Mouse (Mus musculus) cerebellum, adult 18-20 months (tissue): Measurements from ENCODE around the gene Gngt2.
"Not testable (repeated sequence)": the region's sequence is repeated elsewhere in the genome, so short reads cannot be mapped to it uniquely, and the experiment has no call there.

Experiments used
- DNase-seq, 2 experiments: peaks; one replicate each; pipeline ENCODE4 v3.0.0; 2021

The Gngt2 gene

GRCm38 (mm10) chr11:95841498-95841830, 4.4 kb downstream of the Gngt2 start:
- no peak for DNase-seq

- no peak for DNase-seq
Observed at GRCm38 (mm10) chr11:95842074-95842681, 5.2 kb downstream of the Gngt2 start, which contains the start of gene Abi3. Gene Abi3, minus strand, starts transcription at chr11:95842476.

DNA sequence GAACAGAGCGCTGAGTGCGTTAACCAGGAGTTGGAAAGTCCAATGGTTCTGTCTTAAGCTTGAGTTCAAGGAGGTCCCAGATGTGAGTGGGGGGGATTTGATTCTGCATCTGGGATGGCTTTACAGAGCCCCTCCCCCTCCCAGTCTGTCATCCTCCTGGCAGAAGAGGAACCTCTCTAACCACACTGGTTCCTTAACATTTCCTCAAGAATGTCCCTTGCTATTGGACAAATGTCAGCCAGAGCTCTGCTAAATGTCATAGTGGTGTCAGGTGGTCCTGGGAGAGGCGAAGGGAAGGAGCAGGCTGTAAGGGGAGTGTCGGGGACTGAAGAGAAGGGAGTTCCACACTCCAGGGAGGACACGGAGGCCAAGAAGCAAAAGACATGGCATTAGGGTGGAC, 5.9 kb downstream of the Gngt2 start:
- DNase-seq = no peak

DNA sequence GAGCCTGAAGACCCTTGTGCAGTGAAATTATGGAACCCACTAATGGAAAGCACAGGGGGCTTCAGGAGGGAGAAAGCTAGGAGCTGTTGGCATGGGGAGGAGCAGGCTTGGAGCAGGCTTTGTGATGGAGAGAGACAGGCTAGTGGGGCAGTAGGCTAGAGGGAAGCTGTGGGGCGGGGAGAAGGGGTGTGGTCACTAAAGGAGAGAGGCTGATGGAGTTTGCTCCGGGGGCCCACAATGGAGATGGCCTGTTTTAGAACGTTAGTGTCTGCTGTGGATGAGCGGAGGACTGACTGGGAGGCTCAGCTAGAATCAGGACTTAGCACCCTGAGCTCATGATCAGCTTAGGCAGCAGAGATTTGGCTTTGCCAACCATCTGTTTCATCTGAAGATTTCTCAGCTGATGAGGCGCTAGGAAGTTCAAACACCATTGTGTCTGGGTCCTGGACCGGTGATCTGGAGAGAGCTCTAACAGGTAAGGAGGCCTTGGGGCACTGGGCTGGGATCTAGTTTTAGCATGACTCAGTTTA, 6.5 kb downstream of the Gngt2 start:
- no peak for DNase-seq

DNA sequence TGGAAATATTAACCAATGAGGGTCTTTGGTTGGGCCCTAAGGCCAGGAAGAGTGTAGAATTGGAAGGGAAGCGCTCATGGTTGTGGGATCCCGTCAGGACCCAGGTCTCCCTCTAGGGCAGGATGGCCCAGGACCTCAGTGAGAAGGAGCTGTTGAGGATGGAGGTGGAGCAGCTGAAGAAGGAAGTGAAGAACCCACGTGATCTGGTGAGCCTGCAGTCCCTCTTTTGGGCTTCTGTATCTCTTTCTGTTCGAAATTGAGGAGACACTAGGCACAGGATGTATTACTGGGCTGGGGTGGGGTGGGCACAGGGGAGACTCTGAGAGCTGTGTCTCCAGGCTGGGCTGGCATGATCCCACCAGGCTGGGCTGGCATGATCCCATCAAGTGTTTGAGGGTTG, 7.9 kb downstream of the Gngt2 start:
- no peak for DNase-seq

- DNase-seq = no peak
Observed at GRCm38 (mm10) chr11:95850898-95851297, 13.9 kb downstream of the Gngt2 start.

DNA sequence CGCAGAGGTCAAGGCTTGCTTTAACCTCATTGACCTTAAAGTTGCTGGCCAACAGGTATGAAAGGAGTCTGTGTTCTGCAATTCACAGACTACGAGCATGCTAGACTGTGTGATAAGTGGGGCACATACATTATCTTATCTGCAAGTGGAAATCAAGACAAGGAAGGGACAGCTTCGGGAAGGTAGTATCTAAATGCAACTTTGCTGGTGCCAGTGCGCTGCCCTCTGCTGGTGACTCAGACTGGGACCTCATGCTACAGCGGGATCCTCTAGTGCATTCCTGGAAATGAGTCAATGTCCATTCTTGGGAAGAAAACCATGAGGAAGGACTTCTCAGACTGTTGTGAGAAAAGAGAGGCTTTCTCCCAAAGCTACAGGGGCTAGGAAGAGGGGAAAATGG, 16.7 kb downstream of the Gngt2 start:
- DNase-seq = peak; percentile 70 to 73

GRCm38 (mm10) chr11:95857306-95857705, 20.3 kb downstream of the Gngt2 start:
- peak; percentile 53 to 75 for DNase-seq

- peak in 1 of 2 experiments; percentile 28 for DNase-seq
Observed at GRCm38 (mm10) chr11:95857716-95858527, 20.9 kb downstream of the Gngt2 start.

GRCm38 (mm10) chr11:95858528-95859467, 21.8 kb downstream of the Gngt2 start:
- DNase-seq = peak; percentile 95 to 98

- DNase-seq = peak in 1 of 2 experiments; percentile 69
Observed at GRCm38 (mm10) chr11:95859468-95859855, 22.4 kb downstream of the Gngt2 start.

DNA sequence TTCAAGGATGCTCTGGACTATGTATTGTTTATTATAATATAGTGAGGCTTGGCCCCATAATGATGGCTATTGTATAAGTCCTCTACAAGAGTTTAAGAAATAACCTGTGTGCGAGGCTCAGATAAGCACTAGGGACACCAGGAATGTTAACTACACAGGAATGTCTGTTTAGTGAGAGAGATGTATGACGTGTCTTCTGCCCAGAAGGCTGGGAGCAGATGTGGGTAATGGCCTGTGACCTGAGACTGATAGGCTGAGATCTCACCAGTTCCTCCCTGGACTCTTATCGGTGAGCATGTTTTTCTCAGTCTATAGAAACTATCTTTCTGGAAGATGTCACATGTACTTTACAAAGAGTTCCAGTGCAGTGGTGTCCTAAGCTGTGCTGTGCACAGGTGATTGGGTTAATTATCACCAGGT, 23.1 kb downstream of the Gngt2 start:
- DNase-seq = no peak

- DNase-seq = no peak
Observed at GRCm38 (mm10) chr11:95861397-95861796, 24.4 kb downstream of the Gngt2 start.

GRCm38 (mm10) chr11:95869442-95869841, 32.4 kb downstream of the Gngt2 start:
- DNase-seq = no peak

DNA sequence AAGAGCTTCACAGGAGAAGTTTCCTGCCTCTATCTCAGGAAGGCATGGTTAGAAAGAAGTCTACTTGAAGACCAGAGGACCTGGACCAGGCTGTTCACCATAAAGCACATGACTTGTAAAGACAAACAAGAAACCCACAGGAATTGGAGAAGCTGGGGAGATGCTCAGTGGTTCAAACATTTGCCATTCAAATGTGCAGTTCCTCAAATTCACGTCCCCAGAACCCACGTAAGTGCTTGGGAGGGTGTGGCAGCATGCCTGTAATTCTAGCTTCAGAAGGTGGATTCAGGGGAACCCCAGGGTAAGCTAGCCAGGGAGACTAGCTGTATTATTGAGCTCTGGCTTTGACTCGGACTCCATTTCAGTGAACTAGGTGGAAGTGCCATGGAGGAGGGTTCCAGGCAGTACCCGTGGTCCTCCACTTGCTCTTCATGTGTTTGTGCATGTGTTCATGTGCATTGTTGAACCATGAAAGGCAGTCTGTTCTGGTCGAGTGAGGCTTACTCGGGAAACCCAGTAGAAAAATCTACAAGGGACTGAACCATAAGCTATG, 33.0 kb downstream of the Gngt2 start:
- DNase-seq = no peak

DNA sequence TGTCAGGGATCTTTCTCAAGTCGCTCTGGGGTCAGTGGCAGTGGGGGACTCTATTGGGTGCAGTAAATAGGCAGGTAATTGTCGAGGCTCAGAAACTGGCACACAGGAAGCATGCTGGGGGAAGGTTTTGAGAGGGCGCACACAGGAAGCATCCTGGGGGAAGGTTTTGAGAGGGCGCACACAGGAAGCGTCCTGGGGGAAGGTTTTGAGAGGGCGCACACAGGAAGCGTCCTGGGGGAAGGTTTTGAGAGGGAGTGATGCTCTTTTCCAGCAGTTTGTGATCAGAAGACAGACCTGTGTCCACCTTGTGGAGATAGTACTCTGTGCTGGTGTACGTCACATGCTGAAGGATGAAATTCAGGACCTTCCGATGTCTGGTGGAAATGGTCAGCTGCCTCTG, 38.8 kb downstream of the Gngt2 start:
- no peak for DNase-seq

DNA sequence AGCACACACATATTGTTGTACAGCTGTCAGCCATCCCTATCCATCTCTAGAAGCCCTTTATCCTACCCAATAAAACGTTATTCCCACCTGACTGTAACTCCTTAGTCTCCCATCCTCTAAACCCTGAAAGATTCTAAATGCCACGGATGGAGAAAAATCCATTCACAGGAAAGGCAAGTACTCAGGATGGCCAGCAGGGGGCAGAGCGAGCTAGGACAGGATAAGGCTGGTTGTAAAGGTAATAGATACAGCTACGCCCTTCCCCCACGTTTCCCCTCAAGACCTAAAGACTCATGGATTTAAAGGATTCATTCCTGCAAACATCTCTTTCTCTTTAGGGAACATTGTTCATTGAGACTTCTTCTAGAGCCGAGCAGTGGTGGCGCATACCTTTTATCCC, 39.3 kb downstream of the Gngt2 start:
- DNase-seq = peak; percentile 47 to 61

DNA sequence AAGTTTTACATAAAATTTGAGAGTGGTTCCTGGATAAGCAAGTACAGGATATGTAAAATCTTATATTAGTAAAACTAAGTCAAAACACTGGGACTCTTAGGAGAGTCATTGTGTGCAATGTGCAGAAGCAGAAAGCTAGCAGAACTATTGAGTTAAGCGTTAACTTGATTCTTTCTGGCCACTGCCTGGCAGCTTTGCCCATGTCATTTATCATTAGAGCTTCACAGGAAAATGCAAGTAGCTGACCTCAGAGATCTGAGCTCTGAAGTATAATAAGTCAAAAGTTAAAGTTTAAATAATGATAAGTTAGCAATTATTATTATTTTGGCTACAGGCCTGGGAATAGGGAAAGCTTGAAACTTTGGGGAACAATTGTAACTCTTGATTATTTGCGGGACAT, 42.8 kb downstream of the Gngt2 start:
- DNase-seq = not testable (repeated sequence)

DNA sequence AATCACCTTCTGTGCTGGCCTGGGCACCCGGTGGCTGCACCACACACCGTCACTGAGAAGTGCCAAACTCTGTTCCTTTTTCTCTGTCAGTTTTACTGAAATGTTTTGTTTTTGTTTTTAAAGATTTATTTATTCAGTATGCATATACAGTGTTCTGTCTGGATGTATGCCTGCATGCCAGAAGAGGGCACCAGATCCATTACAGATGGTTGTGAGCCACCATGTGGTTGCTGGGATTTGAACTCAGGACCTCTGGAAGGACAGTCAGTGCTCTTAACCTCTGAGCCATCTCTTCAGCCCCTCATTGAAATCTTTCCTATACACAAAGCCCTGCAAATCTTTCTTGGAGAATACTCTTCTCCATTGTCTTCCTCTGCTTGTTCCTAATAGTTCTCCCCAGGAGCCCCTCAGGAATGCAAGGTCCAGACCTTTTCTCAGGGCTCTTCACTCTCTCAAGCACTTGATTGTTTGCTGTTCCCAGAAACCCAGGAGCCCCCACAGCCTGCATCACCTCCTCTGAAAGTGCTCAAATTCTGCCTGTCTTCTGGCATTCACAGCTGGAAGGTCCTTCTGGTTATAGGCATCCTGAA, 53.5 kb downstream of the Gngt2 start:
- DNase-seq = no peak
